Mouse (Mus musculus): ENCODE measurements around the gene Etv3. TPM values are rescaled to one million over a fixed set of nuclear protein-coding genes. Genes with fewer than 3 reads are reported as not detected.

Etv3 gene
- total and polyA plus RNA-seq, 2 experiments from 2014 or later = 7.8 to 14.2 TPM

DNA sequence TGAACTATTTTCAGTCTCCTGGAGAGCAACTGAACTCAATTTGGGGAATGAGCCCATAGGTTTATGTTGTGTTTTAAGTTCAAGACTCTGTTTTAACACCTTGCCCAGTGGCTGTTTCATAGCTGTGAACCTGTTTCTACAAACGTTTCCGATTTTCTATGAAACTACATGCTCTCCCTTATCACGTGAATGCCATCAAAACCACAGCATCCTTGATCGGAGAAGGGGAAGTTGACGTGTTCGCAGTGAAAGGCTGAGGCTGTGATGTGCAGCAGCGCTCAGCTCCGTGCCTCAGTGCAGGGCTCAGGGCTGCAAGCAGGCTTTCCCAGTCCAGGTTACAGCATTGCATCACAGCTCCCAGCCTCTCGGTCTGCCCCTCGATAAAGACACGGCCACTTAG lies 4.4 kb downstream of the Etv3 start:
- Histone ChIP-seq H3K36me3 (replicated peaks; ENCODE audit: control insufficient read depth, insufficient read depth, low read length) (peaks cover 63% of the 10 kb centered on the region), H3K4me3 (ENCODE audit: low read depth, low read length) (no peak overlapping the region), H3K27ac (ENCODE audit: low read depth) (no peak overlapping the region), H3K4me1 (ENCODE audit: control insufficient read depth, insufficient read depth) (peaks cover 15% of the 10 kb centered on the region), H3K4me2 (ENCODE audit: low read depth, low read length) (no peak overlapping the region), H3K9ac (replicated peaks; ENCODE audit: low read depth, low read length) (no peak overlapping the region), H3K9me3 (replicated peaks; ENCODE audit: control insufficient read depth, low read length) (no peaks in the 10 kb centered on the region), H3K27me3 (ENCODE audit: control insufficient read depth, insufficient read depth, low read length) (no peaks in the 10 kb centered on the region)
- DNase-seq (ENCODE audit: low spot score) (no peak), ATAC-seq (ENCODE audit: insufficient read depth, low read depth) (no peak)
- TF ChIP-seq EP300 (IDR thresholded peaks at IDR 0.05; ENCODE audit: low read depth) (no peak), CTCF (IDR thresholded peaks at IDR 0.05; ENCODE audit: low read depth) (no peak)
- 88% methylated on average over 11 of the region's 11 CpGs for WGBS

DNA sequence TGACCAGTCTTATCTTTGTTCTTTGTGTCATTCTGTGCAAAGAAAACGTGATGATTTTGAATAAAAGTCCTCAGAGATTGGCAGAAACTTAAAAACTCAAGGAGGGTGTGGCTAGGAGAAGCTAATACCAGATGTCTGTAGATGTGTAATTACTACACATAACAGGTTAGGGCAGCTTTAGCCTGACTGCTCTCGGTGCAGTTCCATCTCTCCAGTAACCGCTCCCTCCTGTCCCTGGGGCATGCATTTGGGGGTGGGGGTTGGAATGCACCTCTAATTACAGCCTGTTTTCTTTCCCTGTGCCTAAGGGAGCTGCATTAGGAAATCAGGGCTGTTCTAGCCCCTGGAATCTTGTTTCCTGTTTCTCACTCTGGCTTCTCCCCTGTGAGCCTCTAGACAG lies 5.0 kb downstream of the Etv3 start:
- no peak overlapping the region for H3K4me2 ChIP-seq (ENCODE audit: low read depth, low read length)
- no peaks in the 10 kb centered on the region for H3K9me3 ChIP-seq (replicated peaks; ENCODE audit: control insufficient read depth, low read length)
- H3K4me1 ChIP-seq (ENCODE audit: control insufficient read depth, insufficient read depth) = peaks cover 15% of the 10 kb centered on the region
- peaks cover 69% of the 10 kb centered on the region for H3K36me3 ChIP-seq (replicated peaks; ENCODE audit: control insufficient read depth, insufficient read depth, low read length)
- H3K27me3 ChIP-seq (ENCODE audit: control insufficient read depth, insufficient read depth, low read length) = no peaks in the 10 kb centered on the region
- no peak overlapping the region for H3K27ac ChIP-seq (ENCODE audit: low read depth)
- DNase-seq (ENCODE audit: low spot score) (no peak), ATAC-seq (ENCODE audit: insufficient read depth, low read depth) (no peak)
- WGBS = 86% methylated on average over 3 of the region's 3 CpGs
- no peak overlapping the region for H3K4me3 ChIP-seq (ENCODE audit: low read depth, low read length)
- TF ChIP-seq CTCF (IDR thresholded peaks at IDR 0.05; ENCODE audit: low read depth) (no peak), EP300 (IDR thresholded peaks at IDR 0.05; ENCODE audit: low read depth) (no peak)
- no peak overlapping the region for H3K9ac ChIP-seq (replicated peaks; ENCODE audit: low read depth, low read length)

DNA sequence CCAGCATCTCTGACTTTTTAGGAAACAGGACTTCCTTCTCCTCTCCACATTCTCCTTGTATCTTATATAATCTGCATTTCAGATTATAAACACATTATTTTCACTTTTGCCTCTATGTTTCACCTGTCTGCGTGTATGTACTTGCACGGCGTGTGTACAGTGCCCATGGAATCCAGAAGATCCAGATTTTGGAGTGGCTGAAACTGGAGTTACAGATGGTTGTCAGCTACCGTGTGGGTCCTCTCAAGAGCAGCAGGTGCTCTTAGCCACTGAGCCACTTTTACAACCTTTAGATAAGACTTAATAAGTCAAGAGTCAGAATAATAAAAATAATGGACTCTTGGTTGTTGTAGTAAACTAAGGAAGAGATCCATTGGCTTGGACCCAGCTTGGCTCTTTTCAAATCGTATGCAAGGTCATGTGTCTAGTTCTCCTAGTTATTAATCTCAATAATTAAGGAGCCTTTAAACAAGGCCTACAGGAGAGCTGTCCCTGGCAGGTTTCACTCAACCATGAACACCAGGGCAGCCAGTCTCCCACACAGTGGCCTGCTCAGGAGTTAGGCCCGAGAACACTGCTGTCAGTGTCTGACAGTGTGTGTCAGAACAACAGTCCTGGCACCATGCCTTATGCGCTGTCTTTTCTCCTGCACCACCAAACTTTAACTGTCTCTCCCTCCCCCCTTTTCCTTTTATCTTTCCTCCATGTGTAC lies 8.6 kb downstream of the Etv3 start:
- 78% methylated on average over 7 of the region's 7 CpGs for WGBS
- H3K36me3 ChIP-seq (replicated peaks; ENCODE audit: control insufficient read depth, insufficient read depth, low read length) = peaks cover 83% of the 10 kb centered on the region
- no peak overlapping the region for H3K4me3 ChIP-seq (ENCODE audit: low read depth, low read length)
- H3K4me1 ChIP-seq (ENCODE audit: control insufficient read depth, insufficient read depth) = peaks cover 8% of the 10 kb centered on the region; the same call in 1 of the 2 replicates
- H3K9ac ChIP-seq (replicated peaks; ENCODE audit: low read depth, low read length) = no peak overlapping the region
- no peaks in the 10 kb centered on the region for H3K9me3 ChIP-seq (replicated peaks; ENCODE audit: control insufficient read depth, low read length)
- H3K4me2 ChIP-seq (ENCODE audit: low read depth, low read length) = no peak overlapping the region
- DNase-seq (ENCODE audit: low spot score) = no peak
- H3K27me3 ChIP-seq (ENCODE audit: control insufficient read depth, insufficient read depth, low read length) = no peaks in the 10 kb centered on the region
- no peak for ATAC-seq (ENCODE audit: insufficient read depth, low read depth)
- TF ChIP-seq EP300 (IDR thresholded peaks at IDR 0.05; ENCODE audit: low read depth) = no peak
- no peak for TF ChIP-seq CTCF (IDR thresholded peaks at IDR 0.05; ENCODE audit: low read depth)
- no peak overlapping the region for H3K27ac ChIP-seq (ENCODE audit: low read depth)

DNA sequence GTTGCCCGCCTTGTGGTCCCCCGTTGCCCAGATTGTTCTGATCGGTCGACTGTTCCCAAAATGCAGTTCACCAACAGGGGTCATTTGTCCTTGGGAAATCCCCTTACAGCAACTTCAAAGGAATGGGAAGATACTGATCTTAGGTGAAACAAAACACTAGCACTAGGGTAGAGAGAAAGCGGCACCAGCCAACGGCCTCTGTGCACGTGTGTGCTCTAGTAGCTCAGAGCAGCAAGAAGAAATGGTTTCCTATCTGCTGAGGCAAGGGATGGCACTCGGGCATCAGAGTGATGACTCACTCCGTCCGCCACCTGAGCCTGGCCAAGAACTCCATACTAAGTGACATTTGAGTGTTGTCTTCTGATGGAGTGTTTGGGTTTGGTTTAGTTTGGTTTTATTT lies 12.8 kb downstream of the Etv3 start:
- Histone ChIP-seq H3K27me3 (ENCODE audit: control insufficient read depth, insufficient read depth, low read length) (no peaks in the 10 kb centered on the region), H3K4me1 (ENCODE audit: control insufficient read depth, insufficient read depth) (peaks cover 34% of the 10 kb centered on the region), H3K9ac (replicated peaks; ENCODE audit: low read depth, low read length) (no peak overlapping the region), H3K9me3 (replicated peaks; ENCODE audit: control insufficient read depth, low read length) (no peaks in the 10 kb centered on the region), H3K36me3 (replicated peaks; ENCODE audit: control insufficient read depth, insufficient read depth, low read length) (peaks cover 45% of the 10 kb centered on the region), H3K4me2 (ENCODE audit: low read depth, low read length) (no peak overlapping the region), H3K27ac (ENCODE audit: low read depth) (no peak overlapping the region), H3K4me3 (ENCODE audit: low read depth, low read length) (no peak overlapping the region)
- ATAC-seq (ENCODE audit: insufficient read depth, low read depth) (no peak), DNase-seq (ENCODE audit: low spot score) (no peak)
- TF ChIP-seq CTCF (IDR thresholded peaks at IDR 0.05; ENCODE audit: low read depth) = no peak
- no peak for TF ChIP-seq EP300 (IDR thresholded peaks at IDR 0.05; ENCODE audit: low read depth)
- 52% methylated on average over 10 of the region's 10 CpGs for WGBS

DNA sequence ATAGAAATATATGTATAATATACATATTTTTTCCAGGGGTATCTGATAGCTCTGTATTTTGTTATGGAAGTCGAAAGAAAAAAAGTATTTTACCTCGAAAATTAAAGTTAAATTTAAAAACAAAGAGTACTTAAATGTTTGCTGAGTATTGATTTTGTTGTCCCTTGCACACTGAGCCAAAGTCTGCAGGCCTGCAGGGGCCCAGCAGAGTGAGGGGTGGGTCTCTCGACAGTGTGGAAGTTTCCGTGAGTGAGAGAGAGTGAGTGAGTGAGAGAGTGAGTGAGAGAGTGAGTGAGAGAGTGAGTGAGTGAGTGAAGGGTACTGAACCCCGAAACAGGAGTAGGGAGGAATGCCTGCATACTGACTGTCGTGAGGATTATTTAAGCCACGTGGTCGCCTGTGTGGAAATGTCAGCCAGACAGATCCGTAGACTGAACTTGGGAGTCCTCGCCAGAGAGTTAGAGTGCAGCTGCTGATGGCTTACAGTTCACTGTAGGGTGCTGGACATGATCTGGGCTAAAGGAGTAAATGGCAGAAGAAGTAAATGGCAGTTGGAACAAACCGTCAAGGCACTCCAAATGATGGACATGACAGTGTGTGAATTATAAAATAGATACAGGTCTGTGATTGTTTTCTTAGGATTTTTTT lies 14.9 kb downstream of the Etv3 start:
- H3K4me2 ChIP-seq (ENCODE audit: low read depth, low read length) = no peak overlapping the region
- H3K27ac ChIP-seq (ENCODE audit: low read depth) = peak overlapping the region; percentile 76
- peaks cover 28% of the 10 kb centered on the region for H3K36me3 ChIP-seq (replicated peaks; ENCODE audit: control insufficient read depth, insufficient read depth, low read length)
- DNase-seq (ENCODE audit: low spot score) = no peak
- no peaks in the 10 kb centered on the region for H3K27me3 ChIP-seq (ENCODE audit: control insufficient read depth, insufficient read depth, low read length)
- H3K4me1 ChIP-seq (ENCODE audit: control insufficient read depth, insufficient read depth) = peaks cover 37% of the 10 kb centered on the region
- H3K9me3 ChIP-seq (replicated peaks; ENCODE audit: control insufficient read depth, low read length) = no peaks in the 10 kb centered on the region
- ATAC-seq (ENCODE audit: insufficient read depth, low read depth) = no peak
- H3K9ac ChIP-seq (replicated peaks; ENCODE audit: low read depth, low read length) = no peak overlapping the region
- TF ChIP-seq EP300 (IDR thresholded peaks at IDR 0.05; ENCODE audit: low read depth) = no peak
- TF ChIP-seq CTCF (IDR thresholded peaks at IDR 0.05; ENCODE audit: low read depth) = no peak
- WGBS = 46% methylated on average over 11 of the region's 11 CpGs
- H3K4me3 ChIP-seq (ENCODE audit: low read depth, low read length) = no peak overlapping the region
